Mouse (Mus musculus): Measurements from ENCODE around the gene Serpinb1b. TPM values are rescaled to one million over a fixed set of nuclear protein-coding genes. Genes with fewer than 3 reads are reported as not detected.

Gene Serpinb1b
- total and polyA plus RNA-seq, 3 experiments = not detected

DNA sequence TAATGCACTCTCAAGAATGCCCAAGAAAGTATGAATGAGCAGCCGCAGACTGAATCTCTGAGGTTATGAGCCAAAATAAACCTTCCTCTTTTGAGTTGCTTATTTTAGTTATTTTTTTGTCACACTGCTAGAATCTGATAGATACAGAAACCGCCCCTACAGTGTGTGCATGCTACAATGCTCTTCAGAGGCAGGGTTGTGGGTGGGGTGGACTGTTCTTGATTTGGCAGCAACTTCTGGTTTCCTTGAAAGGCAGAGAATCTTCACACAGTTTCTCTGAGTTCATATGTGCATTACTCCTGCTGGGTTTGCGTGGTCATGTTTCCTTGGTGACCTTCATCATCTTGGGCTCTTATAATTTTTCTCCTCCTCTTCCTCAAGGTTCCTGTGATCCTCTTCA is 10.2 kb upstream of the Serpinb1b start:
- Histone ChIP-seq H3K36me3 (ENCODE audit: control insufficient read depth in 1 of 2, insufficient read depth in 2 of 2, low read length in 2 of 2) (no peaks in the 10 kb centered on the region), H3K4me3 (ENCODE audit: control insufficient read depth in 1 of 2, insufficient read depth in 1 of 2, low read depth in 2 of 2, low read length in 2 of 2) (no peak overlapping the region), H3K79me2 (ENCODE audit: control insufficient read depth, insufficient read depth, low read length, poor library complexity) (no peaks in the 10 kb centered on the region), H3K27me3 (ENCODE audit: control insufficient read depth in 1 of 2, insufficient read depth in 2 of 2, low read length in 2 of 2) (no peaks in the 10 kb centered on the region; a peak in 2 of 4 replicates), H3K9me3 (replicated peaks; ENCODE audit: insufficient read depth, low read length) (no peaks in the 10 kb centered on the region), H3K27ac (ENCODE audit: control insufficient read depth, low read depth, low read length) (no peak overlapping the region), H3K9ac (ENCODE audit: control insufficient read depth, low read depth, low read length, poor library complexity, severe bottlenecking) (no peak overlapping the region), H3K4me1 (ENCODE audit: control insufficient read depth in 1 of 2, insufficient read depth in 2 of 2, low read length in 2 of 2) (no peaks in the 10 kb centered on the region)
- TF ChIP-seq ZNF384 (IDR thresholded peaks at IDR 0.05; ENCODE audit: low read depth, low read length) (no peak), JUND (IDR thresholded peaks at IDR 0.05; ENCODE audit: low read depth, low read length) (no peak), MEF2A (IDR thresholded peaks at IDR 0.05; ENCODE audit: extremely low read depth, insufficient replicate concordance, low read depth, low read length, poor library complexity, severe bottlenecking) (no peak)
- peak; percentile 40 for DNase-seq (ENCODE audit: low read depth, low spot score)

DNA sequence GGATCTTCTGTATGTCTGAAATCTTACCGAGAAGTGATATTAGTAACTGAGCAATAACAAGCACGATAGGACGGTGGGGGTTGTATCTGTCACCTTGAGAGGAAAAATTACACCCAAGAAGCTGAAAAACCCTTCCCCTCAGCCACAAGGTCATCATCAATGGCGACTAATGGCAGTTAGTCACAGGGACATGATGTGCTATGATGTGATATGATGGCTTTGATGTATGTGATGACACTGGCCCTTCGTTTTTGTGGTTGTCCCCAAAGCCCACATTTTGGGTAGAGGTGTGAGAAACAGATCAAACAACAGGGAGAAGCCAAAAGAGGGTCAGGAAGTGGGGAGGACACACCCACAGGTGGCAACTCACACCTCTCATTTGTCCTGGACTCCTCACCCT is 6.6 kb upstream of the Serpinb1b start:
- no peaks in the 10 kb centered on the region for H3K36me3 ChIP-seq (ENCODE audit: control insufficient read depth in 1 of 2, insufficient read depth in 2 of 2, low read length in 2 of 2)
- H3K9me3 ChIP-seq (replicated peaks; ENCODE audit: insufficient read depth, low read length) = no peaks in the 10 kb centered on the region
- no peak for TF ChIP-seq ZKSCAN1 (IDR thresholded peaks at IDR 0.05; ENCODE audit: low read depth, low read length)
- TF ChIP-seq MEF2A (IDR thresholded peaks at IDR 0.05; ENCODE audit: extremely low read depth, insufficient replicate concordance, low read depth, low read length, poor library complexity, severe bottlenecking) = no peak
- TF ChIP-seq USF2 (IDR thresholded peaks at IDR 0.05; ENCODE audit: borderline replicate concordance in 1 of 2, insufficient read depth in 1 of 2, low read depth in 1 of 2, low read length in 2 of 2) = no peak
- no peak for TF ChIP-seq POLR2A (IDR thresholded peaks at IDR 0.05; ENCODE audit: control insufficient read depth in 1 of 2, insufficient read depth in 1 of 2, low read depth in 1 of 2, low read length in 2 of 2, poor library complexity in 1 of 2)
- no peak for TF ChIP-seq MXI1 (IDR thresholded peaks at IDR 0.05; ENCODE audit: low read depth, low read length)
- no peak for TF ChIP-seq RAD21 (IDR thresholded peaks at IDR 0.05; ENCODE audit: low read depth, low read length)
- H3K27me3 ChIP-seq (ENCODE audit: control insufficient read depth in 1 of 2, insufficient read depth in 2 of 2, low read length in 2 of 2) = peaks cover 0 to 1% of the 10 kb centered on the region in 2 experiments; a peak in 3 of 4 replicates
- H3K79me2 ChIP-seq (ENCODE audit: control insufficient read depth, insufficient read depth, low read length, poor library complexity) = no peaks in the 10 kb centered on the region
- H3K9ac ChIP-seq (ENCODE audit: control insufficient read depth, low read depth, low read length, poor library complexity, severe bottlenecking) = no peak overlapping the region
- no peaks in the 10 kb centered on the region for H3K4me1 ChIP-seq (ENCODE audit: control insufficient read depth in 1 of 2, insufficient read depth in 2 of 2, low read length in 2 of 2)
- no peak for DNase-seq (ENCODE audit: low read depth, low spot score)
- H3K27ac ChIP-seq (ENCODE audit: control insufficient read depth, low read depth, low read length) = no peak overlapping the region
- no peak overlapping the region for H3K4me3 ChIP-seq (ENCODE audit: control insufficient read depth in 1 of 2, insufficient read depth in 1 of 2, low read depth in 2 of 2, low read length in 2 of 2)

DNA sequence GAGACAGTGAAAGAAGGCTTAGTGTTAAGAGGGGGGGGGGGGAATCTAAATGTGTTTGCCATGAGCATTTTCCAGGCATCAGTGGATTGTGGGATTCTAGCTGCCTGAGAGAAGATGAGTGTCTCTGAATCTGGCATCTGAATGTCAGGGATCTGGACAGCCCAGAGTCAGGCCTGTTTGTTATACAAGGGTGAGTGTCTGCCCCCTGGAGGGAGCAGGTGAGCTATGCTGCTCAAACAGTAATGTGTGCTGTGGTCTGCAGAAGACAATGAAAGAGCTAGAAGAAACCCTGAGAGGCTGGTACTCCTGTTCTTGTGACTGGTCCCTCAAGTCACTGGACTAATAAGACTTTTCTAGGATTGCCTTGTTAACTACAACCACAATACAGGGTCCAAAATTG is 4.3 kb upstream of the Serpinb1b start:
- peak; percentile 58 for DNase-seq (ENCODE audit: low read depth, low spot score)
- Histone ChIP-seq H3K9ac (ENCODE audit: control insufficient read depth, low read depth, low read length, poor library complexity, severe bottlenecking) (no peak overlapping the region), H3K4me3 (ENCODE audit: control insufficient read depth in 1 of 2, insufficient read depth in 1 of 2, low read depth in 2 of 2, low read length in 2 of 2) (no peak overlapping the region), H3K27ac (ENCODE audit: control insufficient read depth, low read depth, low read length) (no peak overlapping the region), H3K9me3 (replicated peaks; ENCODE audit: insufficient read depth, low read length) (no peaks in the 10 kb centered on the region), H3K79me2 (ENCODE audit: control insufficient read depth, insufficient read depth, low read length, poor library complexity) (no peaks in the 10 kb centered on the region), H3K27me3 (ENCODE audit: control insufficient read depth in 1 of 2, insufficient read depth in 2 of 2, low read length in 2 of 2) (peaks cover 0 to 1% of the 10 kb centered on the region in 2 experiments; a peak in 2 of 4 replicates), H3K36me3 (ENCODE audit: control insufficient read depth in 1 of 2, insufficient read depth in 2 of 2, low read length in 2 of 2) (no peaks in the 10 kb centered on the region), H3K4me1 (ENCODE audit: control insufficient read depth in 1 of 2, insufficient read depth in 2 of 2, low read length in 2 of 2) (no peaks in the 10 kb centered on the region)
- TF ChIP-seq CTCF (IDR thresholded peaks at IDR 0.05 in 2 of 3, conservative IDR thresholded peaks at IDR 0.05 in 1 of 3; ENCODE audit: control insufficient read depth in 1 of 3, insufficient read depth in 1 of 3, low read depth in 2 of 3, low read length in 3 of 3, poor library complexity in 1 of 3, severe bottlenecking in 1 of 3) (peak; percentile 44 to 79 (median 62)), TCF12 (IDR thresholded peaks at IDR 0.05; ENCODE audit: low read depth, low read length) (no peak), ELF1 (IDR thresholded peaks at IDR 0.05; ENCODE audit: low read depth, low read length) (no peak), RCOR1 (IDR thresholded peaks at IDR 0.05; ENCODE audit: low read depth, low read length) (no peak), ZC3H11A (IDR thresholded peaks at IDR 0.05; ENCODE audit: low read depth, low read length) (peak; percentile 85), SMC3 (IDR thresholded peaks at IDR 0.05; ENCODE audit: low read depth, low read length) (peak; percentile 96), RAD21 (IDR thresholded peaks at IDR 0.05; ENCODE audit: low read depth, low read length) (peak; percentile 77), UBTF (IDR thresholded peaks at IDR 0.05; ENCODE audit: borderline replicate concordance, insufficient read depth, low read depth, low read length) (no peak)

Data from MEL (cell line).